Mouse (Mus musculus) hindbrain, embryonic 15.5 days (tissue): Measurements from ENCODE around the gene M6pr. TPM values are rescaled to one million over a fixed set of nuclear protein-coding genes. Genes with fewer than 3 reads are reported as not detected.
"Not testable (repeated sequence)": the region's sequence is repeated elsewhere in the genome, so short reads cannot be mapped to it uniquely, and the experiment has no call there.

Source experiments
- ATAC-seq: fragments of 200-750 bp; cut with Nextera tagmentation; 2 replicates; pipeline ENCODE4 v1.8.0; 2017; ENCODE audit warnings: low read depth, moderate number of reproducible peaks, moderate TSS enrichment; ENCODE audit not compliant: low FRiP score
- H3K27ac ChIP-seq: fragments of 300-500 bp; sonication (generic); replicated peaks from 2 replicates; pipeline ENCODE4 v1.5.1; 2015; ENCODE audit warnings: mild to moderate bottlenecking, inconsistent platforms
- H3K27me3 ChIP-seq: fragments of 300-500 bp; sonication (generic); 2 replicates; pipeline ENCODE4 v1.6.1; 2015; ENCODE audit warnings: control low read depth, inconsistent platforms
- H3K36me3 ChIP-seq: fragments of 300-500 bp; sonication (generic); 2 replicates; pipeline ENCODE4 v1.6.1; 2015; ENCODE audit warnings: control low read depth, inconsistent platforms
- H3K4me1 ChIP-seq: fragments of 300-500 bp; sonication (generic); replicated peaks from 2 replicates; pipeline ENCODE4 v1.6.1; 2015; ENCODE audit warnings: control low read depth, inconsistent platforms
- H3K4me2 ChIP-seq: fragments of 300-500 bp; sonication (generic); 2 replicates; pipeline ENCODE4 v1.6.1; 2015; ENCODE audit warnings: moderate library complexity, mild to moderate bottlenecking, inconsistent platforms
- H3K4me3 ChIP-seq: fragments of 300-500 bp; sonication (generic); 2 replicates; pipeline ENCODE4 v1.5.1; 2015; ENCODE audit warnings: mild to moderate bottlenecking, inconsistent platforms
- H3K9ac ChIP-seq: fragments of 300-500 bp; sonication (generic); 2 replicates; pipeline ENCODE4 v1.6.1; 2015; ENCODE audit warnings: inconsistent platforms
- H3K9me3 ChIP-seq: fragments of 300-500 bp; sonication (generic); 2 replicates; pipeline ENCODE4 v1.6.1; 2016; ENCODE audit warnings: control low read depth, inconsistent platforms
- WGBS: fragments of 180-500 bp; shearing (Covaris S2); methylation state at CpG from one replicate; pipeline ENCODE4 v1.1.7; 2015; 5-methylcytosine and 5-hydroxymethylcytosine counted together
- polyA plus RNA-seq: library from polyadenylated mRNA; unstranded; fragments of >200 nt; fragmentation: Nextera tagmentation; extraction: Ambion mirVana; gene quantifications from 2 replicates; pipeline ENCODE4 v1.2.1, GENCODE M21; 2015

Gene M6pr
- polyA plus RNA-seq, 1 experiment from 2014 or later, result 46.7 TPM

DNA sequence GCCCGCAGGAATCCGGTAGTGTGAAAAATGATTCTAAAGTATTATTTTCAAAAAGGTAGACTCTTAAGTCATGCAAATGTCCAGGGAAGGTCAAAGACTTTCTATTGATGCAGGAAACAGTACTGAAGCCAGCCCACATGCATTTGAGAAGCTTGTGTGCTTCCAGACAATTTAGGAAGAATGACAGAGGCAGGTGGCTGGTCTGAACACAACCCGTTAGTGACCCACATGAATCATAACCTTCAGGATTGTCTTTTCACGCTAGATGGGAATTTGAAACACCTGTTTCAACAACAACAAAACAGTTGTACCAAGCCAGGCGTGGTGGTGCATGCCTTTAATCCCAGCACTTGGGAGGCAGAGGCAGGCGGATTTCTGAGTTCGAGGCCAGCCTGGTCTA, 37.9 kb downstream of the M6pr start:
- H3K4me3 ChIP-seq, result no peak overlapping the region
- H3K27me3 ChIP-seq, result no peaks in the 10 kb centered on the region
- H3K9ac ChIP-seq, result no peak overlapping the region
- H3K36me3 ChIP-seq, result no peaks in the 10 kb centered on the region
- H3K4me2 ChIP-seq, result no peak overlapping the region
- H3K27ac ChIP-seq, result no peak overlapping the region
- 0 out of 2 replicates have a peak, but pooled peaks cover 2% of the 10 kb centered on the region for H3K4me1 ChIP-seq
- H3K9me3 ChIP-seq, result no peaks in the 10 kb centered on the region
- WGBS, result 90% methylated on average over 7 of the region's 7 CpGs
- ATAC-seq, result no peak

DNA sequence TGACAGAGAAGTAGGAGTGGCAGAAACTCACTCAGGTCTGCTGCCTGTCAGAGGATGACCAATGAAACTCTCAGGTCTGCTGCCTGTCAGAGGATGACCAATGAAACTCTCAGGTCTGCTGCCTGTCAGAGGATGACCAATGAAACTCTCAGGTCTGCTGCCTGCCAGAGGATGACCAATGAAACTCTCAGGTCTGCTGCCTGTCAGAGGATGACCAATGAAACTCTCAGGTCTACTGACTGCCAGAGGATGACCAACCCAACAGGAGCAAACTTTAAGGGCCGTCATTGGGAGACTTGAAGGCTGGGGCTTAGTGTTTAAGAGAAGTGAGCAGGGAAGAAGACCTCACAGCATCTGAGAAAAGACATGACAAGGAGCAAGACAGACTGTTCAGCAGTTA, 38.8 kb downstream of the M6pr start:
- H3K9ac ChIP-seq, H3K36me3 ChIP-seq, H3K27ac ChIP-seq, H3K4me1 ChIP-seq, H3K9me3 ChIP-seq, H3K27me3 ChIP-seq, ATAC-seq, H3K4me3 ChIP-seq, H3K4me2 ChIP-seq: not testable (repeated sequence)
- 75% methylated on average over 1 of the region's 1 CpGs for WGBS

DNA sequence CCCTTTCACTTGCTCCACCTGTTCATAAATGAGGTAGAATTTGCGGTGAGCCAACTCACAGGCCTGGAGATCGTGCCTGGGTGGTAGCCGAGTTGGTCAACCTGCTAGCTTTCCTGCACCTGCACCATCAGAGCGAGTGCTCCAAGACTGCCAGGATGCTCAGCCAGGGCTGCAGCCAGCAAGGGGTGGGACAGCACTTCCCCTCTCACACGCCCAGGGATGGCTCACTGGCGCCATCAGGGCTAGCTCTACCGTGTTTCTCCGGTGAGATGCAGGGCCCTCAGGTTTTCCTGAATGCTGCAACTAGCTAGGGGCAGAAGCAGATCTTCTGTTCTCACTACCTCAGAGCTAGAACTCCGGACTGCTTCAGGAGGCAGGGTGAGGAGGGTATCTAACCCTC, 47.4 kb downstream of the M6pr start:
- Histone ChIP-seq H3K4me2 (no peak overlapping the region), H3K9me3 (no peaks in the 10 kb centered on the region), H3K9ac (no peak overlapping the region), H3K4me1 (no peaks in the 10 kb centered on the region), H3K36me3 (no peaks in the 10 kb centered on the region), H3K27me3 (no peaks in the 10 kb centered on the region), H3K27ac (no peak overlapping the region), H3K4me3 (no peak overlapping the region)
- no peak for ATAC-seq
- WGBS, result 67% methylated on average over 9 of the region's 9 CpGs

DNA sequence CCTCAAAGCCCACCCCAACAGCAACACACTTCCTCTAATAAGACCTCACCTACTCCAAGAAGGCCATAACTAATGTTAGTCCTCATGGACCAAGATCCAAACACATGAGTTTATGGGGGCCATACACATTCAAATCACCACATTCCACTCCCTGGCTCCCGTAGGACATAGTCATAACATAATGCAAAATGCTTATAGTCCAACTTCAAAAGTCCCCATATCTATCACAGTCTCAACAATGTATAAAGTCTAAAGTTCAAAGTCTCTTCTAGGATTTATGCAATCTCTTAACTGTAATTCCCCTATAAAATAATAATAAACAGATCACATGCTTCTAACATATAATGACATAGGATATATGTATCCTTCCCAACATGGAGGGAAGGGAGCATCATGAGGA, 48.6 kb downstream of the M6pr start:
- no peak for ATAC-seq
- 97% methylated on average over 1 of the region's 1 CpGs for WGBS
- no peaks in the 10 kb centered on the region for H3K4me1 ChIP-seq

DNA sequence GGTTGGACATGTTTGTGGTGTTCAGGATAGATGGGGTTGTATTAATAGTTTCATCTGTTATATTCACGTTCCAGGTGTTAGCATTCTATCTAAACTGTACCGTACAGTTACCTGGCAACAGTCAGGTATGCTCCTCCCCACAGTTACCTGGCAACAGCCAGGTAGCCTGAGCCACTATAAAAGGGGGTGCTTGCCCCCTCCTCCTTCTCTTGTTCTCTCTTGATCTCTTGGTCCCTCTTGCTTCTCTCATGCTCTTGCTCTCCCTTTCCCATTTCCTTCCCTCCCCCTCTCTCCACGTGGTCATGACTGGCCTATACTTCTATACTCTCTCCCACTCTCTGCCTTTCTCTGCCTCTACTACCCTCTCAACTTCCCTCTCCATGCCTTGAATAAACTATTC, 57.2 kb downstream of the M6pr start:
- Histone ChIP-seq H3K27me3 (no peaks in the 10 kb centered on the region), H3K4me3 (no peak overlapping the region), H3K9ac (no peak overlapping the region), H3K9me3 (no peaks in the 10 kb centered on the region), H3K36me3 (no peaks in the 10 kb centered on the region), H3K4me1 (no peaks in the 10 kb centered on the region), H3K4me2 (no peak overlapping the region), H3K27ac (no peak overlapping the region)
- ATAC-seq, result no peak
- WGBS, result 54% methylated on average over 3 of the region's 3 CpGs

More for the DNA sequence above, 48.6 kb downstream of the M6pr start:
- H3K4me3 ChIP-seq, result no peak overlapping the region
- H3K27me3 ChIP-seq, result no peaks in the 10 kb centered on the region
- H3K27ac ChIP-seq, result no peak overlapping the region
- H3K36me3 ChIP-seq, result no peaks in the 10 kb centered on the region
- H3K9ac ChIP-seq, result no peak overlapping the region
- H3K9me3 ChIP-seq, result no peaks in the 10 kb centered on the region
- no peak overlapping the region for H3K4me2 ChIP-seq

DNA sequence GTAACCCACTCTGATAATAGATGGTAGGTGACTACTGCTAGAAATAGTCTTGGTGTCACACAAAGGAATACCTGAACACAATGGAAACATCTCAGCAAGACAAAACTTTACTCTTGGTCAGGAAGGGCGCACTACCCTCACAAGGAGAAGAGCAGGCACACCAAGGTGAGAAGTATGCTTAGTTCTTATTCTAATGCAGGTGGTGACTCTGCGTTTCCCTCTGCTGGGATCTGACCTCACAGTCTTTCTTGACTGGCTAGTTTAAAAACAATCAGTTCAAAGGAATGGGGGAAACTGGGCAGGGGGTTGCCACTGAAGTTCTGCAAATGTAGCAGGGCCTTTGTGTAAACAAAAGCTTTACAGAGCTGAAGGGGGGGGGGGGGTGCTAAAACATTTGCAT, 57.8 kb downstream of the M6pr start:
- 34% methylated on average over 2 of the region's 2 CpGs for WGBS
- H3K36me3 ChIP-seq, result no peaks in the 10 kb centered on the region
- no peaks in the 10 kb centered on the region for H3K9me3 ChIP-seq
- no peak overlapping the region for H3K27ac ChIP-seq
- H3K4me1 ChIP-seq, result no peaks in the 10 kb centered on the region
- no peak overlapping the region for H3K4me2 ChIP-seq
- no peaks in the 10 kb centered on the region for H3K27me3 ChIP-seq
- ATAC-seq, result no peak
- no peak overlapping the region for H3K9ac ChIP-seq
- H3K4me3 ChIP-seq, result no peak overlapping the region

DNA sequence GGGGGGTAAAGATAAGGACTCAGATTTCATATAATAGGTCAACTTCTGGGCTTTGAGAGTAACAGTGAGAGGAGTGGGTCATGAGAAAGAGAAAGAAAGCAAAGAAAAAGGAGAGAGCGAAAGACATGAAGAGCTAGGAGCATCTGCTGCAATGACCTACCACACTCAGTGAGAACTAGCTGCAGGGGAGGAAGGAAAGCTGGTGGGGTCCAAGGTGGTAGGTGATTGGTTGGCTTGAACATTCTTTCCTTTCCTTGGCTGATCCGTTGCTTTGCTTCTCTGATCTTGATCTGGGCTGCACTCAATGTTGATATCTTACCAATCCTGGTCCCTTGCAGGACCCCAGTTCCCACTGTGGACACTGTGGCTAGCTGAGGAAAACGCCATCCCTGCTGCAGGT, 58.5 kb downstream of the M6pr start:
- Histone ChIP-seq H3K4me1 (no peaks in the 10 kb centered on the region), H3K36me3 (no peaks in the 10 kb centered on the region), H3K27ac (no peak overlapping the region), H3K27me3 (no peaks in the 10 kb centered on the region), H3K9me3 (no peaks in the 10 kb centered on the region), H3K4me3 (no peak overlapping the region), H3K4me2 (no peak overlapping the region), H3K9ac (no peak overlapping the region)
- no peak for ATAC-seq
- 53% methylated on average over 3 of the region's 3 CpGs for WGBS

Other genes with a start within 250 kb of the M6pr start
- gene Klrg1, start 25.8 kb upstream of the M6pr start, polyA plus RNA-seq, result 0.66 and 0.75 TPM in 2 replicates
- gene Phc1, start 31.8 kb downstream of the M6pr start, polyA plus RNA-seq, result 26.4 and 30.6 TPM in 2 replicates
- 106 and 111 TPM in 2 replicates for gene Rimklb, start 190.0 kb downstream of the M6pr start, polyA plus RNA-seq
- 2.8 and 3.5 TPM in 2 replicates for gene Mfap5, start 197.1 kb downstream of the M6pr start, polyA plus RNA-seq
- 0.25 and 0.77 TPM in 2 replicates for gene Aicda, start 245.1 kb downstream of the M6pr start, polyA plus RNA-seq